Mouse (Mus musculus) hindbrain, embryonic 15.5 days (tissue): ENCODE measurements at regions not wholly inside any gene's neighbourhood (a gene's known extent, or its start where the extent isn't known, plus 50 kb on each side); places are given as distances from the start of the nearest gene placed in this dataset.

Experiments
- ATAC-seq: fragments of 200-750 bp; cut with Nextera tagmentation; 2 replicates; pipeline ENCODE4 v1.8.0; 2017; ENCODE audit warnings: low read depth, moderate number of reproducible peaks, moderate TSS enrichment; ENCODE audit not compliant: low FRiP score
- H3K27ac ChIP-seq: fragments of 300-500 bp; sonication (generic); replicated peaks from 2 replicates; pipeline ENCODE4 v1.5.1; 2015; ENCODE audit warnings: mild to moderate bottlenecking, inconsistent platforms
- H3K27me3 ChIP-seq: fragments of 300-500 bp; sonication (generic); 2 replicates; pipeline ENCODE4 v1.6.1; 2015; ENCODE audit warnings: control low read depth, inconsistent platforms
- H3K36me3 ChIP-seq: fragments of 300-500 bp; sonication (generic); 2 replicates; pipeline ENCODE4 v1.6.1; 2015; ENCODE audit warnings: control low read depth, inconsistent platforms
- H3K4me1 ChIP-seq: fragments of 300-500 bp; sonication (generic); replicated peaks from 2 replicates; pipeline ENCODE4 v1.6.1; 2015; ENCODE audit warnings: control low read depth, inconsistent platforms
- H3K4me2 ChIP-seq: fragments of 300-500 bp; sonication (generic); 2 replicates; pipeline ENCODE4 v1.6.1; 2015; ENCODE audit warnings: moderate library complexity, mild to moderate bottlenecking, inconsistent platforms
- H3K4me3 ChIP-seq: fragments of 300-500 bp; sonication (generic); 2 replicates; pipeline ENCODE4 v1.5.1; 2015; ENCODE audit warnings: mild to moderate bottlenecking, inconsistent platforms
- H3K9ac ChIP-seq: fragments of 300-500 bp; sonication (generic); 2 replicates; pipeline ENCODE4 v1.6.1; 2015; ENCODE audit warnings: inconsistent platforms
- H3K9me3 ChIP-seq: fragments of 300-500 bp; sonication (generic); 2 replicates; pipeline ENCODE4 v1.6.1; 2016; ENCODE audit warnings: control low read depth, inconsistent platforms
- WGBS: fragments of 180-500 bp; shearing (Covaris S2); methylation state at CpG from one replicate; pipeline ENCODE4 v1.1.7; 2015; 5-methylcytosine and 5-hydroxymethylcytosine counted together

- H3K9ac ChIP-seq = no peak overlapping the region
- no peak for ATAC-seq
- no peak overlapping the region for H3K4me2 ChIP-seq
- H3K4me3 ChIP-seq = no peak overlapping the region
- no peaks in the 10 kb centered on the region for H3K9me3 ChIP-seq
- no peaks in the 10 kb centered on the region for H3K4me1 ChIP-seq
- no peaks in the 10 kb centered on the region for H3K36me3 ChIP-seq
- H3K27ac ChIP-seq = no peak overlapping the region
- no peaks in the 10 kb centered on the region for H3K27me3 ChIP-seq
- 17% methylated on average over 6 of the region's 6 CpGs for WGBS
Observed at GRCm38 (mm10) chr7:130048106-130048772, 456.6 kb downstream of the Wdr11 start.

GRCm38 (mm10) chr7:130049461-130049860 is 457.8 kb downstream of the Wdr11 start:
- Histone ChIP-seq H3K4me1 (no peaks in the 10 kb centered on the region), H3K9me3 (no peaks in the 10 kb centered on the region), H3K9ac (no peak overlapping the region), H3K36me3 (no peaks in the 10 kb centered on the region), H3K27me3 (no peaks in the 10 kb centered on the region), H3K4me3 (no peak overlapping the region), H3K27ac (no peak overlapping the region), H3K4me2 (no peak overlapping the region)
- 85% methylated on average over 2 of the region's 2 CpGs for whole genome bisulfite sequencing
- ATAC-seq = no peak

- Histone ChIP-seq H3K4me3 (no peak overlapping the region), H3K36me3 (no peaks in the 10 kb centered on the region), H3K27me3 (no peaks in the 10 kb centered on the region), H3K4me2 (no peak overlapping the region), H3K9me3 (no peaks in the 10 kb centered on the region), H3K4me1 (no peaks in the 10 kb centered on the region), H3K9ac (no peak overlapping the region), H3K27ac (no peak overlapping the region)
- WGBS = 11% methylated on average over 2 of the region's 2 CpGs
- ATAC-seq = no peak
Observed at GRCm38 (mm10) chr7:130050120-130050519, 458.5 kb downstream of the Wdr11 start.

- H3K4me3 ChIP-seq = no peak overlapping the region
- no peaks in the 10 kb centered on the region for H3K9me3 ChIP-seq
- 86% methylated on average over 5 of the region's 5 CpGs for WGBS
Observed at GRCm38 (mm10) chr7:130052376-130052775, 460.7 kb downstream of the Wdr11 start.

GRCm38 (mm10) chr7:130057708-130058107 is 462.5 kb downstream of the Ate1 start:
- 90% methylated on average over 6 of the region's 6 CpGs for WGBS
- H3K36me3 ChIP-seq = no peaks in the 10 kb centered on the region
- ATAC-seq = no peak

More at GRCm38 (mm10) chr7:130052376-130052775, 460.7 kb downstream of the Wdr11 start:
- no peaks in the 10 kb centered on the region for H3K36me3 ChIP-seq
- H3K9ac ChIP-seq = no peak overlapping the region
- H3K27me3 ChIP-seq = no peaks in the 10 kb centered on the region
- no peak for ATAC-seq
- H3K4me1 ChIP-seq = no peaks in the 10 kb centered on the region
- no peak overlapping the region for H3K27ac ChIP-seq
- no peak overlapping the region for H3K4me2 ChIP-seq

GRCm38 (mm10) chr7:130058267-130058666 is 461.9 kb downstream of the Ate1 start:
- Histone ChIP-seq H3K9ac (no peak overlapping the region), H3K4me1 (no peaks in the 10 kb centered on the region), H3K27ac (no peak overlapping the region), H3K9me3 (no peaks in the 10 kb centered on the region), H3K4me3 (no peak overlapping the region), H3K4me2 (no peak overlapping the region), H3K36me3 (no peaks in the 10 kb centered on the region), H3K27me3 (no peaks in the 10 kb centered on the region)
- ATAC-seq = no peak
- 75% methylated on average over 12 of the region's 12 CpGs for whole genome bisulfite sequencing

More at GRCm38 (mm10) chr7:130057708-130058107, 462.5 kb downstream of the Ate1 start:
- no peaks in the 10 kb centered on the region for H3K27me3 ChIP-seq
- no peaks in the 10 kb centered on the region for H3K4me1 ChIP-seq
- H3K9me3 ChIP-seq = no peaks in the 10 kb centered on the region
- H3K4me3 ChIP-seq = no peak overlapping the region
- no peak overlapping the region for H3K9ac ChIP-seq
- no peak overlapping the region for H3K27ac ChIP-seq
- H3K4me2 ChIP-seq = no peak overlapping the region

GRCm38 (mm10) chr7:130059684-130060607 is 460.2 kb downstream of the Ate1 start:
- H3K4me2 ChIP-seq = no peak overlapping the region
- no peak overlapping the region for H3K9ac ChIP-seq
- no peak for ATAC-seq
- H3K9me3 ChIP-seq = no peaks in the 10 kb centered on the region
- H3K27me3 ChIP-seq = no peaks in the 10 kb centered on the region
- no peaks in the 10 kb centered on the region for H3K4me1 ChIP-seq
- H3K4me3 ChIP-seq = no peak overlapping the region
- no peaks in the 10 kb centered on the region for H3K36me3 ChIP-seq
- no peak overlapping the region for H3K27ac ChIP-seq
- 77% methylated on average over 15 of the region's 15 CpGs for WGBS

- H3K9ac ChIP-seq = no peak overlapping the region
- no peak overlapping the region for H3K27ac ChIP-seq
- WGBS = 62% methylated on average over 7 of the region's 7 CpGs
- no peak for ATAC-seq
- no peak overlapping the region for H3K4me2 ChIP-seq
- no peaks in the 10 kb centered on the region for H3K36me3 ChIP-seq
- H3K4me1 ChIP-seq = no peaks in the 10 kb centered on the region
- H3K9me3 ChIP-seq = no peaks in the 10 kb centered on the region
- H3K4me3 ChIP-seq = no peak overlapping the region
- H3K27me3 ChIP-seq = no peaks in the 10 kb centered on the region
Observed at GRCm38 (mm10) chr7:130064500-130064899, 455.7 kb downstream of the Ate1 start.

GRCm38 (mm10) chr7:130068316-130068715 is 451.9 kb downstream of the Ate1 start:
- Histone ChIP-seq H3K4me3 (no peak overlapping the region), H3K27ac (no peak overlapping the region), H3K9ac (no peak overlapping the region), H3K4me2 (no peak overlapping the region), H3K27me3 (0 out of 2 replicates have a peak, but pooled peaks cover 2% of the 10 kb centered on the region), H3K4me1 (peaks cover 5% of the 10 kb centered on the region), H3K9me3 (no peaks in the 10 kb centered on the region), H3K36me3 (no peaks in the 10 kb centered on the region)
- 71% methylated on average over 3 of the region's 3 CpGs for WGBS
- no peak for ATAC-seq

- peak overlapping the region; percentile 25; the same call in 1 of the 2 replicates for H3K4me3 ChIP-seq
Observed at GRCm38 (mm10) chr7:130073388-130073787, 446.8 kb downstream of the Ate1 start.

GRCm38 (mm10) chr7:130073890-130074819 is 446.0 kb downstream of the Ate1 start:
- H3K9ac ChIP-seq = 0 out of 2 replicates have a peak overlapping the region, but pooled peaks have one; percentile 4
- H3K9me3 ChIP-seq = no peaks in the 10 kb centered on the region
- no peaks in the 10 kb centered on the region for H3K36me3 ChIP-seq
- H3K27me3 ChIP-seq = 0 out of 2 replicates have a peak, but pooled peaks cover 2% of the 10 kb centered on the region
- 26% methylated on average over 27 of the region's 27 CpGs for WGBS
- H3K4me3 ChIP-seq = peak overlapping the region; percentile 25
- no peak for ATAC-seq
- peaks cover 17% of the 10 kb centered on the region for H3K4me1 ChIP-seq
- H3K27ac ChIP-seq = no peak overlapping the region; the same call in 1 of the 2 replicates
- peak overlapping the region; percentile 55 for H3K4me2 ChIP-seq

More at GRCm38 (mm10) chr7:130073388-130073787, 446.8 kb downstream of the Ate1 start:
- H3K9ac ChIP-seq = no peak overlapping the region
- peak overlapping the region; percentile 55 for H3K4me2 ChIP-seq
- no peaks in the 10 kb centered on the region for H3K9me3 ChIP-seq
- H3K4me1 ChIP-seq = peaks cover 17% of the 10 kb centered on the region
- H3K27me3 ChIP-seq = 0 out of 2 replicates have a peak, but pooled peaks cover 2% of the 10 kb centered on the region
- no peak overlapping the region for H3K27ac ChIP-seq
- no peaks in the 10 kb centered on the region for H3K36me3 ChIP-seq
- ATAC-seq = no peak
- 53% methylated on average over 11 of the region's 11 CpGs for WGBS
